Mouse (Mus musculus): ENCODE results near the gene Bicra.

GRCm38 (mm10) chr7:16036972-16037371, 10.7 kb downstream of the Bicra start:
- TF ChIP-seq BHLHE40 (IDR thresholded peaks at IDR 0.05; ENCODE audit: low read depth, low read length) (no peak), SMC3 (IDR thresholded peaks at IDR 0.05; ENCODE audit: low read depth, low read length) (no peak), EP300 (IDR thresholded peaks at IDR 0.05; ENCODE audit: low read length) (no peak), POLR2A (IDR thresholded peaks at IDR 0.05; ENCODE audit: low read depth, low read length) (no peak), ELF1 (IDR thresholded peaks at IDR 0.05; ENCODE audit: low read depth, low read length) (no peak), CTCF (conservative IDR thresholded peaks at IDR 0.05 in 1 of 2, IDR thresholded peaks at IDR 0.05 in 1 of 2; ENCODE audit: low read depth in 2 of 2, low read length in 2 of 2) (no peak), ETS1 (conservative IDR thresholded peaks at IDR 0.05; ENCODE audit: low read depth, low read length) (no peak), ZMIZ1 (IDR thresholded peaks at IDR 0.05; ENCODE audit: low read depth, low read length) (no peak), MAZ (IDR thresholded peaks at IDR 0.05; ENCODE audit: low read depth, low read length) (no peak), MYC (IDR thresholded peaks at IDR 0.05; ENCODE audit: low read depth, low read length) (no peak), NELFE (IDR thresholded peaks at IDR 0.05; ENCODE audit: low read depth, low read length) (no peak), POLR2AphosphoS2 (IDR thresholded peaks at IDR 0.05; ENCODE audit: low read depth, low read length) (no peak), E2F4 (IDR thresholded peaks at IDR 0.05; ENCODE audit: insufficient replicate concordance, low read depth, low read length) (no peak), KAT2A (IDR thresholded peaks at IDR 0.05; ENCODE audit: insufficient replicate concordance, low read length) (no peak)
